Mouse (Mus musculus) C2C12 (cell line): Measurements from ENCODE around the gene Ern1.

ENCODE experiments used
- CEBPB ChIP-seq: IDR thresholded peaks from one replicate; pipeline ENCODE4 v1.6.1; 2011; ENCODE audit warnings: low read depth, mild to moderate bottlenecking, control low read depth, moderate library complexity
- CTCF ChIP-seq: IDR thresholded peaks from one replicate; pipeline ENCODE4 v1.5.1; 2011; ENCODE audit not compliant: control insufficient read depth, insufficient read depth, insufficient read length
- USF1 ChIP-seq: IDR thresholded peaks from one replicate; pipeline ENCODE4 v1.6.1; 2011; ENCODE audit warnings: low read depth, mild to moderate bottlenecking, control low read depth, moderate library complexity

GRCm38 (mm10) chr11:106477505-106478160 lies 10.0 kb downstream of the Ern1 start:
- TF ChIP-seq CTCF (no peak), USF1 (no peak), CEBPB (no peak)
